ENCODE assay signal across 25 mouse cellular contexts in genomic region chr1:37667386-37667785, GRCm38 (mm10). TPM values are rescaled to one million over a fixed set of nuclear protein-coding genes. Genes with fewer than 3 reads are reported as not detected.
DNase-seq lines count a peak whose midpoint lies in the region; ATAC-seq and TF ChIP-seq lines count a peak whose summit lies in the region.
"Had no signal": no experiment of that assay in that cellular context is flagged by ENCODE, and none has a peak within 500 bp of the region (broad histone marks: within the 10 kb centered on the region; RNA-seq: fewer than 3 reads in every experiment).

No protein-coding gene starts in this region.

- no peaks in the 10 kb centered on the region for H3K9me3 ChIP-seq in lung, embryonic 15.5 days
- no peaks in the 10 kb centered on the region for H3K9me3 ChIP-seq in lung, postnatal 0 days (ENCODE audit: low read length)
- H3K9me3 ChIP-seq: embryonic facial prominence, embryonic 13.5 days; embryonic facial prominence, embryonic 15.5 days; forebrain, embryonic 10.5 days; forebrain, embryonic 12.5 days had no signal

- no peak for TF ChIP-seq EP300 in lung, postnatal 0 days (IDR thresholded peaks at IDR 0.05)

- H3K27me3 ChIP-seq in lung, embryonic 15.5 days, result no peaks in the 10 kb centered on the region
- no peaks in the 10 kb centered on the region for H3K27me3 ChIP-seq in lung, postnatal 0 days (replicated peaks; ENCODE audit: insufficient read depth, low read length)
- H3K27me3 ChIP-seq: embryonic facial prominence, embryonic 13.5 days; embryonic facial prominence, embryonic 15.5 days; forebrain, embryonic 12.5 days had no signal

- 26% methylated on average over 6 of the region's 6 CpGs for WGBS in lung, embryonic 15.5 days
- WGBS in lung, postnatal 0 days, result 30% methylated on average over 6 of the region's 6 CpGs

- no peak overlapping the region for H3K4me3 ChIP-seq in layer of hippocampus, adult 2 months
- no peak overlapping the region for H3K4me3 ChIP-seq in lung, embryonic 15.5 days
- no peak overlapping the region for H3K4me3 ChIP-seq in lung, postnatal 0 days (ENCODE audit: low read depth, low read length)
- H3K4me3 ChIP-seq: embryonic facial prominence, embryonic 13.5 days; embryonic facial prominence, embryonic 15.5 days; erythroblast, embryonic 14.5 days; forebrain, embryonic 10.5 days; forebrain, embryonic 12.5 days had no signal

- H3K4me1 ChIP-seq in lung, embryonic 15.5 days, result peaks cover 26% of the 10 kb centered on the region
- 0 out of 2 replicates have a peak, but pooled peaks cover 6% of the 10 kb centered on the region for H3K4me1 ChIP-seq in lung, postnatal 0 days (ENCODE audit: insufficient read depth, low read depth, low read length)
- H3K4me1 ChIP-seq: embryonic facial prominence, embryonic 13.5 days; forebrain, embryonic 12.5 days had no signal

- peak overlapping the region; percentile 62; the same call in 1 of the 2 replicates for H3K27ac ChIP-seq in layer of hippocampus, adult 2 months
- peak overlapping the region; percentile 90; the same call in 1 of the 2 replicates for H3K27ac ChIP-seq in lung, embryonic 15.5 days
- 0 out of 2 replicates have a peak overlapping the region, but pooled peaks have one; percentile 9 for H3K27ac ChIP-seq in lung, postnatal 0 days (ENCODE audit: low read length)
- H3K27ac ChIP-seq: embryonic facial prominence, embryonic 13.5 days; embryonic facial prominence, embryonic 15.5 days; forebrain, embryonic 10.5 days; forebrain, embryonic 12.5 days had no signal

- H3K9ac ChIP-seq in lung, embryonic 15.5 days, result no peak overlapping the region
- H3K9ac ChIP-seq in lung, postnatal 0 days (replicated peaks; ENCODE audit: low read depth), result no peak overlapping the region
- H3K9ac ChIP-seq: embryonic facial prominence, embryonic 13.5 days; embryonic facial prominence, embryonic 15.5 days; forebrain, embryonic 12.5 days had no signal

- no peak for DNase-seq in layer of hippocampus, adult 2 months (ENCODE audit: low spot score in 2 of 2)
- no peak for DNase-seq in layer of hippocampus, adult 11-12 months (ENCODE audit: low spot score)
- no peak for DNase-seq in lung, postnatal 10 days
- DNase-seq in lung, postnatal 0 days (ENCODE audit: low spot score), result peak; percentile 41
- DNase-seq in lung, postnatal 36 days, result no peak
- DNase-seq: adrenal gland, adult 2 months; adrenal gland, postnatal 10 days; adrenal gland, postnatal 25 days; cerebellum, adult 11 months; cerebellum, adult 18-20 months; cerebellum, adult 8-10 months; cerebellum, adult 9-11 months; cerebellum, postnatal 14 days; cerebellum, postnatal 36 days; embryo, embryonic 11 days had no signal

- ATAC-seq in lung, embryonic 15.5 days (ENCODE audit: borderline replicate concordance, extremely low read depth, low FRiP score, low TSS enrichment), result peak; percentile 45; the same call in 1 of the 2 replicates
- no peak for ATAC-seq in lung, postnatal 0 days
- ATAC-seq: forebrain, embryonic 14.5 days had no signal

- no peaks in the 10 kb centered on the region for H3K36me3 ChIP-seq in lung, embryonic 15.5 days
- H3K36me3 ChIP-seq in lung, postnatal 0 days (ENCODE audit: insufficient read depth, low read length), result no peaks in the 10 kb centered on the region
- H3K36me3 ChIP-seq: embryonic facial prominence, embryonic 13.5 days; embryonic facial prominence, embryonic 15.5 days; forebrain, embryonic 10.5 days; forebrain, embryonic 12.5 days had no signal

- no peak for TF ChIP-seq CTCF in layer of hippocampus, adult 2 months (conservative IDR thresholded peaks at IDR 0.05)
- no peak for TF ChIP-seq CTCF in lung, postnatal 0 days (IDR thresholded peaks at IDR 0.05)

- peak overlapping the region; percentile 5; the same call in 1 of the 2 replicates for H3K4me2 ChIP-seq in lung, embryonic 15.5 days
- peak overlapping the region; percentile 52; the same call in 1 of the 2 replicates for H3K4me2 ChIP-seq in lung, postnatal 0 days (replicated peaks; ENCODE audit: low read depth, low read length)
- H3K4me2 ChIP-seq: embryonic facial prominence, embryonic 13.5 days; embryonic facial prominence, embryonic 15.5 days; forebrain, embryonic 12.5 days had no signal

RNA-seq across cellular contexts. Expression of gene 2010300C02Rik, which starts 52.5 kb away (rescaled TPM):
- 100 to 1,000 TPM; 399 to 415 TPM for total RNA-seq in layer of hippocampus, adult 2 months (2021)
- polyA plus RNA-seq in lung, embryonic 15.5 days (2015; fragmentation: Nextera tagmentation; extraction: Ambion mirVana), result 9.9 and 12.1 TPM in 2 replicates
- polyA plus RNA-seq in lung, postnatal 0 days (2015; fragmentation: Nextera tagmentation; extraction: Ambion mirVana), result 9.2 TPM in 2 replicates
- total RNA-seq: common myeloid progenitor, adult 5-6 weeks; MEL had no signal
- polyA plus RNA-seq: C2C12 had no signal

Comparison
In these comparisons a context has a peak if more than half of its experiments do, and no peak if none do; other contexts are left out.
1. H3K27ac ChIP-seq: peak in every context shown above with its lines; median percentile 90 in lung, embryonic 15.5 days; 62 in layer of hippocampus, adult 2 months; 9 in lung, postnatal 0 days.